Mouse (Mus musculus) midbrain, embryonic 16.5 days (tissue): ENCODE results near the gene Shox2. TPM values are rescaled to one million over a fixed set of nuclear protein-coding genes. Genes with fewer than 3 reads are reported as not detected.
A peak's percentile ranks its signal among the peaks of the same experiment; 100 is the strongest.

Experiments used
- ATAC-seq: fragments of 200-750 bp; cut with Nextera tagmentation; 2 replicates; pipeline ENCODE4 v1.8.0; 2017; ENCODE audit warnings: moderate TSS enrichment
- H3K27ac ChIP-seq: fragments of 300-500 bp; sonication (generic); 2 replicates; pipeline ENCODE4 v1.5.1; 2014; ENCODE audit warnings: mild to moderate bottlenecking, low read length, mixed read lengths
- H3K27me3 ChIP-seq: fragments of 300-500 bp; sonication (generic); 2 replicates; pipeline ENCODE4 v1.6.1; 2014; ENCODE audit warnings: low read depth, low read length, mixed read lengths; ENCODE audit not compliant: control insufficient read depth, insufficient read depth
- H3K36me3 ChIP-seq: fragments of 300-500 bp; sonication (generic); 2 replicates; pipeline ENCODE4 v1.6.1; 2014; ENCODE audit warnings: mild to moderate bottlenecking, low read length, moderate library complexity, mixed read lengths; ENCODE audit not compliant: control insufficient read depth, insufficient read depth
- H3K4me1 ChIP-seq: fragments of 300-500 bp; sonication (generic); 2 replicates; pipeline ENCODE4 v1.6.1; 2014; ENCODE audit warnings: mild to moderate bottlenecking, low read length, mixed read lengths; ENCODE audit not compliant: control insufficient read depth, insufficient read depth
- H3K4me2 ChIP-seq: fragments of 300-500 bp; sonication (generic); 2 replicates; pipeline ENCODE4 v1.6.1; 2014; ENCODE audit warnings: mild to moderate bottlenecking, low read length, mixed read lengths
- H3K4me3 ChIP-seq: fragments of 300-500 bp; sonication (generic); 2 replicates; pipeline ENCODE4 v1.5.1; 2014; ENCODE audit warnings: low read depth, mild to moderate bottlenecking, low read length, moderate library complexity, mixed read lengths
- H3K9ac ChIP-seq: fragments of 300-500 bp; sonication (generic); 2 replicates; pipeline ENCODE4 v1.6.1; 2014; ENCODE audit warnings: low read depth, low read length, mixed read lengths
- H3K9me3 ChIP-seq: fragments of 300-500 bp; sonication (generic); replicated peaks from 2 replicates; pipeline ENCODE4 v1.6.1; 2014; ENCODE audit warnings: mild to moderate bottlenecking, low read length, mixed read lengths; ENCODE audit not compliant: control insufficient read depth, poor library complexity, severe bottlenecking
- WGBS: fragments of 180-500 bp; shearing (Covaris S2); extraction: QIAGEN DNeasy Blood & Tissue Kit; methylation state at CpG from one replicate; pipeline ENCODE4 v1.1.7; 2014; 5-methylcytosine and 5-hydroxymethylcytosine counted together
- polyA plus RNA-seq: library from polyadenylated mRNA; unstranded; fragments of >200 nt; fragmentation: Nextera tagmentation; extraction: Ambion mirVana; gene quantifications from 2 replicates; pipeline ENCODE4 v1.2.1, GENCODE M21; 2015

Shox2 gene
- polyA plus RNA-seq, 1 experiment from 2014 or later: 55.3 TPM

- Histone ChIP-seq H3K4me1 (peaks cover 13% of the 10 kb centered on the region), H3K4me2 (peak overlapping the region; percentile 62), H3K9me3 (no peaks in the 10 kb centered on the region), H3K27ac (peak overlapping the region; percentile 84), H3K4me3 (peak overlapping the region; percentile 52), H3K36me3 (no peaks in the 10 kb centered on the region), H3K27me3 (peaks cover 2% of the 10 kb centered on the region), H3K9ac (peak overlapping the region; percentile 37; the same call in 1 of the 2 replicates)
- ATAC-seq: no peak
- WGBS: 5% methylated on average over 9 of the region's 9 CpGs
Measured at GRCm38 (mm10) chr3:66979491-66979890, 2.1 kb downstream of the Shox2 start.

GRCm38 (mm10) chr3:66978457-66979381 is 2.9 kb downstream of the Shox2 start:
- H3K27ac ChIP-seq: peak overlapping the region; percentile 84
- no peaks in the 10 kb centered on the region for H3K9me3 ChIP-seq
- no peaks in the 10 kb centered on the region for H3K36me3 ChIP-seq
- ATAC-seq: no peak
- H3K4me3 ChIP-seq: peak overlapping the region; percentile 52
- H3K9ac ChIP-seq: peak overlapping the region; percentile 37
- WGBS: 1% methylated on average over 44 of the region's 45 CpGs
- H3K4me2 ChIP-seq: peak overlapping the region; percentile 62
- H3K27me3 ChIP-seq: peaks cover 5% of the 10 kb centered on the region
- H3K4me1 ChIP-seq: peaks cover 15% of the 10 kb centered on the region

GRCm38 (mm10) chr3:66977811-66978456 is 3.6 kb downstream of the Shox2 start:
- Histone ChIP-seq H3K27me3 (peaks cover 5% of the 10 kb centered on the region), H3K4me3 (peak overlapping the region; percentile 52), H3K4me2 (peak overlapping the region; percentile 62)

GRCm38 (mm10) chr3:66976889-66977615 is 4.5 kb downstream of the Shox2 start:
- H3K9ac ChIP-seq: peak overlapping the region; percentile 25; the same call in 1 of the 2 replicates
- peak overlapping the region; percentile 52 for H3K4me3 ChIP-seq
- H3K4me2 ChIP-seq: peak overlapping the region; percentile 62
- WGBS: 7% methylated on average over 13 of the region's 13 CpGs
- peaks cover 5% of the 10 kb centered on the region for H3K27me3 ChIP-seq
- ATAC-seq: no peak
- no peaks in the 10 kb centered on the region for H3K36me3 ChIP-seq
- peaks cover 12% of the 10 kb centered on the region for H3K4me1 ChIP-seq
- peak overlapping the region; percentile 84 for H3K27ac ChIP-seq
- H3K9me3 ChIP-seq: no peaks in the 10 kb centered on the region

More at GRCm38 (mm10) chr3:66977811-66978456, 3.6 kb downstream of the Shox2 start:
- peak overlapping the region; percentile 84 for H3K27ac ChIP-seq
- H3K36me3 ChIP-seq: no peaks in the 10 kb centered on the region
- 3% methylated on average over 25 of the region's 25 CpGs for WGBS
- H3K4me1 ChIP-seq: peaks cover 17% of the 10 kb centered on the region
- no peak for ATAC-seq
- H3K9me3 ChIP-seq: no peaks in the 10 kb centered on the region
- H3K9ac ChIP-seq: peak overlapping the region; percentile 37; the same call in 1 of the 2 replicates

DNA sequence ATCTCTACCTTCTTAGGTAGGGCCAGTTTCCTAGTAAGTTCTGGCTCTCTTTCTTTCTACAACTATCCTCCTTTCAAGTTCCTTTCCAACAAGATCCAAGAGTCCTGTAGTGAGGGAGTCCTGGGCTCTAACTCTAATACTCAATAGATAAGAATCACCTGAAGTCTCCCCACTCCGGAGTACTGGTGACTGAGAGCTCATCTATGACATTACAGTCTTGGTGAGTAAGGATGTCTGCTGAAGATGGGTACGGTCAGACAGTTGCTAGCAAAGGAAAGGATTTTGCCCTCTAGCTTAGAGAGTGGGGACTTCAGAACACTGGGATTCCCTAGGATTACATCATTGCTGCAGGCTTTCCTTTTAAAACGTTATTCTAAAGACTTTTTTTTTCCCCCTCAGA is 7.1 kb downstream of the Shox2 start:
- Histone ChIP-seq H3K9me3 (no peaks in the 10 kb centered on the region), H3K4me2 (peak overlapping the region; percentile 67), H3K27me3 (peaks cover 11% of the 10 kb centered on the region), H3K9ac (no peak overlapping the region), H3K36me3 (no peaks in the 10 kb centered on the region), H3K4me3 (no peak overlapping the region), H3K27ac (0 out of 2 replicates have a peak overlapping the region, but pooled peaks have one; percentile 7), H3K4me1 (peaks cover 13% of the 10 kb centered on the region)
- no peak for ATAC-seq
- WGBS: 12% methylated on average over 3 of the region's 3 CpGs

- peak overlapping the region; percentile 50 for H3K4me3 ChIP-seq
- H3K36me3 ChIP-seq: no peaks in the 10 kb centered on the region
- H3K4me2 ChIP-seq: peak overlapping the region; percentile 67
- peak overlapping the region; percentile 79 for H3K27ac ChIP-seq
- H3K27me3 ChIP-seq: peaks cover 11% of the 10 kb centered on the region
- under 1% methylated on average over 54 of the region's 59 CpGs for WGBS
- H3K9ac ChIP-seq: peak overlapping the region; percentile 75
- ATAC-seq: peak; percentile 85
- no peaks in the 10 kb centered on the region for H3K9me3 ChIP-seq
- peaks cover 9% of the 10 kb centered on the region for H3K4me1 ChIP-seq
Measured at GRCm38 (mm10) chr3:66973391-66973943, 8.1 kb downstream of the Shox2 start.

GRCm38 (mm10) chr3:66972191-66972950 is 9.2 kb downstream of the Shox2 start:
- Histone ChIP-seq H3K27ac (no peak overlapping the region), H3K9ac (no peak overlapping the region; the same call in 1 of the 2 replicates), H3K4me3 (peak overlapping the region; percentile 10), H3K4me2 (peak overlapping the region; percentile 48), H3K27me3 (peaks cover 15% of the 10 kb centered on the region), H3K4me1 (peaks cover 9% of the 10 kb centered on the region), H3K9me3 (no peaks in the 10 kb centered on the region), H3K36me3 (no peaks in the 10 kb centered on the region)
- 5% methylated on average over 16 of the region's 16 CpGs for WGBS
- no peak for ATAC-seq
